8 mouse cellular contexts compared by ENCODE assay signal in genomic region chr7:141122245-141122644, GRCm38 (mm10). TPM values are rescaled to one million over a fixed set of nuclear protein-coding genes. Genes with fewer than 3 reads are reported as not detected.
DNase-seq lines count a peak whose midpoint lies in the region; ATAC-seq lines count a peak whose summit lies in the region.

TSS of gene Ptdss2 (plus strand) at chr7:141122382.

- H3K79me2 ChIP-seq in macrophage (ENCODE audit: inconsistent target) = no peaks in the 10 kb centered on the region

- H3K27ac ChIP-seq in forebrain, embryonic 14.5 days (ENCODE audit: low read depth, low read length) = peak within 1 kb of the TSS; percentile 74
- H3K27ac ChIP-seq in hindbrain, embryonic 10.5 days = peak within 1 kb of the TSS; percentile 87
- peak within 1 kb of the TSS; percentile 54 for H3K27ac ChIP-seq in macrophage

- peak within 1 kb of the TSS; percentile 72 for H3K9ac ChIP-seq in forebrain, embryonic 14.5 days (ENCODE audit: low read length)

- H3K27me3 ChIP-seq in forebrain, embryonic 14.5 days (replicated peaks; ENCODE audit: control insufficient read depth, insufficient read depth, low read length) = no peaks in the 10 kb centered on the region
- H3K27me3 ChIP-seq in hindbrain, embryonic 10.5 days (ENCODE audit: insufficient read depth, poor library complexity, severe bottlenecking) = peaks cover 13% of the 10 kb centered on the region

- ATAC-seq in forebrain, embryonic 14.5 days = no peak

- DNase-seq in A20 (ENCODE audit: low read depth, low spot score) = peak; percentile 26
- peak in 1 of 2 experiments; percentile 48 for DNase-seq in adrenal gland, adult 18-20 months (ENCODE audit: low spot score in 2 of 2)
- peak; percentile 14 for DNase-seq in forebrain, embryonic 14.5 days (ENCODE audit: low spot score)
- peak; percentile 11 for DNase-seq in hindbrain, embryonic 10.5 days (ENCODE audit: low spot score)
- DNase-seq in left cerebral cortex, adult 8-10 months (ENCODE audit: low spot score in 2 of 2) = no peak
- DNase-seq in c-Kit-positive CD71-positive TER-119-positive erythroid progenitor cells, embryonic 14.5 days (ENCODE audit: low spot score) = no peak
- DNase-seq in ovary, adult 18-20 months (ENCODE audit: low spot score) = no peak

- H3K4me2 ChIP-seq in forebrain, embryonic 14.5 days (ENCODE audit: low read length) = peak within 1 kb of the TSS; percentile 59

- no peaks in the 10 kb centered on the region for H3K4me1 ChIP-seq in forebrain, embryonic 14.5 days (ENCODE audit: control insufficient read depth, insufficient read depth, low read length)
- H3K4me1 ChIP-seq in hindbrain, embryonic 10.5 days (replicated peaks) = peaks cover 17% of the 10 kb centered on the region

- peak within 1 kb of the TSS; percentile 46 for H3K4me3 ChIP-seq in forebrain, embryonic 14.5 days (ENCODE audit: low read depth, low read length)
- H3K4me3 ChIP-seq in hindbrain, embryonic 10.5 days = peak within 1 kb of the TSS; percentile 56
- peak within 1 kb of the TSS; percentile 59 for H3K4me3 ChIP-seq in macrophage (ENCODE audit: inconsistent target)

- H3K36me3 ChIP-seq in forebrain, embryonic 14.5 days (ENCODE audit: control insufficient read depth, insufficient read depth, low read length) = no peaks in the 10 kb centered on the region
- no peaks in the 10 kb centered on the region for H3K36me3 ChIP-seq in hindbrain, embryonic 10.5 days
- H3K36me3 ChIP-seq in macrophage (ENCODE audit: inconsistent target) = no peaks in the 10 kb centered on the region

- no peaks in the 10 kb centered on the region for H3K9me3 ChIP-seq in forebrain, embryonic 14.5 days (replicated peaks; ENCODE audit: control insufficient read depth, low read length)
- H3K9me3 ChIP-seq in hindbrain, embryonic 10.5 days = no peaks in the 10 kb centered on the region

- WGBS in forebrain, embryonic 14.5 days = 59% methylated on average over 14 of the region's 14 CpGs
- 51% methylated on average over 14 of the region's 14 CpGs for WGBS in hindbrain, embryonic 10.5 days
- WGBS in macrophage (ENCODE audit: missing documents) = 34% methylated on average over 14 of the region's 14 CpGs

RNA-seq across cellular contexts. Expression of gene Ptdss2, which starts in this region (rescaled TPM):
- 10 to 100 TPM; 39.2 to 40.4 TPM for total RNA-seq in adrenal gland, adult 18-20 months (2021)
- polyA plus RNA-seq in forebrain, embryonic 14.5 days (2014; fragmentation: Nextera tagmentation; extraction: Ambion mirVana) = 81.2 and 82.1 TPM in 2 replicates
- polyA plus RNA-seq in hindbrain, embryonic 10.5 days (2016; fragmentation: Nextera tagmentation; extraction: Ambion mirVana) = 80.1 and 80.2 TPM in 2 replicates
- 10 to 100 TPM; 48.4 to 57.7 (median 52.3) TPM for total RNA-seq in left cerebral cortex, adult 8-10 months (2022)
- total RNA-seq in macrophage (2018; cell fraction: chromatin; rRNA removed) = 10 to 100 TPM in 22 of 26 experiments, 1 to 10 TPM in 4; 4.0 to 48.9 (median 22.9) TPM
- total RNA-seq in macrophage (2018; cell fraction: cytosol; rRNA removed) = 10 to 100 TPM in 25 of 26 experiments, 1 to 10 TPM in 1; 8.6 to 20.0 (median 16.0) TPM
- 10 to 100 TPM; 10.5 to 39.6 (median 23.0) TPM for total RNA-seq in macrophage (2018; cell fraction: nucleus; rRNA removed)
- polyA plus RNA-seq in macrophage (2018) = 12.0 to 19.0 TPM (median 15.6 TPM) in 3 replicates

Comparison
In these comparisons a context has a peak if more than half of its experiments do, and no peak if none do; other contexts are left out.
1. DNase-seq: peak in A20 (single experiment), forebrain, embryonic 14.5 days (single experiment) and hindbrain, embryonic 10.5 days (single experiment); none in left cerebral cortex, adult 8-10 months (0 of 2), c-Kit-positive CD71-positive TER-119-positive erythroid progenitor cells, embryonic 14.5 days (single experiment) and ovary, adult 18-20 months (single experiment).
2. Peak in every context shown above with its lines, with median percentiles within 50 percentile points of each other: H3K27ac ChIP-seq and H3K4me3 ChIP-seq.